Mouse (Mus musculus): ENCODE data around the gene Kcnma1. TPM values are rescaled to one million over a fixed set of nuclear protein-coding genes. Genes with fewer than 3 reads are reported as not detected.

Kcnma1 gene
- polyA plus RNA-seq (2015; fragmentation: Nextera tagmentation; extraction: Ambion mirVana): 5.2 and 6.0 TPM in 2 replicates

DNA sequence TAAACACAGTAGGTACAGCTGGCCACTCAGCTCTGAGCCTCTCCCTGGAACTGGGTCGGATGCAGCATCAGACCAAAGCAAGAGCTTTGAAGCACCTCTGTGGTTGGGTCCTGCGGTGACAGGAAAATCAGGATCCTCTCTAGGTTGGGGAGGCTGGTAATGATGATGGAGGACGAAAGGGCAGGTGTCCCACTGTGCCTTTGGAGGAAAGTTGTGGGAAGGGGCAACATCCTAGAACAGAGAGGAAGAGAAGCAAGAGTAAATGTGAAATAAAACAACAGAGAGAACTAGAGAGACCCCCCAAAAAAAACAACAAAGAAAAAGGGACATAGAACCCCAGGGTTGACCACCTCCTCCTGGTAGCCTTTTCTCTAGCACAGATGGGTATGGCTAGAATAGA, at the start of gene Kcnma1:
Gene Kcnma1, minus strand, starts transcription at position 101 of the 400 bp plus-strand sequence.
- Histone ChIP-seq H3K4me1 (no peaks in the 10 kb centered on the region), H3K9ac (no peak within 1 kb of the TSS), H3K27me3 (peaks cover 48% of the 10 kb centered on the region), H3K4me2 (replicated peaks) (no peak within 1 kb of the TSS), H3K4me3 (no peak within 1 kb of the TSS), H3K9me3 (no peaks in the 10 kb centered on the region), H3K36me3 (no peaks in the 10 kb centered on the region), H3K27ac (no peak within 1 kb of the TSS)
- no peak for ATAC-seq (ENCODE audit: low FRiP score, low read depth)
- 52% methylated on average over 3 of the region's 3 CpGs for WGBS

DNA sequence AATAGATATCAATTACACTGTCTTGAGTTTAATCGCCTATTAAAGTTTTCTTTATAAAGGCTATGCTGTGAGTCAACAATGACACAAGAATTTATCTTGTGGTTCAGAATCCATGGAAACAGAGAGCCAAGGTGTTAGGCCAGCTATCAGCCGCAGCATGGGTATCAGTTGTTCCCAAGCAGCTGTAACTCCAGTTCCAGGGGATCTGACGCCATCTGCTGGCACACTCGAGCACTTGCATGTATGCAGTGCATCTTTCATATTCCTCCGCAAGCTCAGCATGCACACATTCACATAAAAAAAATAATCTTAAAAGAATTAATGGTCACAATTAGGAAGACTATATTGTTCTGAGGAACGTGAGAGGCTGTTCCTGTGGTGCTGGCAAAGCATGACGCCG, 45.5 kb upstream of the Kcnma1 start:
- Histone ChIP-seq H3K27me3 (peaks cover 2% of the 10 kb centered on the region; the same call in 1 of the 2 replicates), H3K36me3 (no peaks in the 10 kb centered on the region), H3K9me3 (no peaks in the 10 kb centered on the region), H3K4me2 (replicated peaks) (no peak overlapping the region), H3K4me3 (no peak overlapping the region), H3K4me1 (peaks cover 16% of the 10 kb centered on the region), H3K27ac (no peak overlapping the region), H3K9ac (no peak overlapping the region)
- no peak for ATAC-seq (ENCODE audit: low FRiP score, low read depth)
- 37% methylated on average over 8 of the region's 8 CpGs for WGBS

DNA sequence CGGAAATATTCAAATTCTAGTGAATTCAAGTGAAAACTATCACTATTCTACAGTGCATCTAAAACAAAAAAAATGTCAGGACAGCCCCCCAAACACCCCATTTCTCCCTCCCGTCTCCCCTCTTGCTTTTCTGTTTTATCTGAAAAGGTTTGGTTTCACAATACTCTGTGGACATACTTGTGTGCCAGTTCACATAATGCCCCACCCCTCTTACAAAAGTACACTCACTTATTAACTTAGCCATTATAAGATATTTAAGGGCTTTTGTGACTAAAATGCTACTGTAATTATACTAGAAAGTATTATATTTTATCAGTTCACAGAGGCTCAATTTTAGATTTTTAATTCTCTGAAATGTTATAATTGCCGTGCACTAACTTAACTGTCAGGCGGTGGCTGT, 45.0 kb upstream of the Kcnma1 start:
- H3K27me3 ChIP-seq: peaks cover 2% of the 10 kb centered on the region; the same call in 1 of the 2 replicates
- 83% methylated on average over 4 of the region's 4 CpGs for WGBS
- H3K27ac ChIP-seq: no peak overlapping the region

DNA sequence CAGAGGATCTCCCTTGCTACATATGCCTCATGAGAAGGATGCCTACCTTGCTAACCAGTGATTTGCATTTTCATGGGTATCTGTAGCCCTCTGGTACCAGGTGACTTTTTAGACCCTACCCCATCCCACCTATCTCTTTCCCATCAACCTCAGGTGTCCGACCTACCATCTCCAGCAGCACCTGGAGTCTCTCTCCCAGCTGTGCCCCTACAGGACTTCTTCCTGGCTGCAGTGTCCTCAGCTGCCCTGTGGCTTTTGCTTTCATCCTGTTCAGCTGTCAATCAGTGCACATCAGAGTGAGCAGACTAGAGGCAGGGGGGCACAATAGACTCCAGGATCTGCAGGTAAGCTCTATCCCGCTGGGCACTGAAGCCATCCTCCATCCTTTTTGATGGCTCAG, 37.5 kb upstream of the Kcnma1 start:
- ATAC-seq (ENCODE audit: low FRiP score, low read depth): no peak
- Histone ChIP-seq H3K9ac (no peak overlapping the region), H3K9me3 (no peaks in the 10 kb centered on the region), H3K27ac (no peak overlapping the region), H3K4me2 (replicated peaks) (no peak overlapping the region), H3K4me1 (no peaks in the 10 kb centered on the region), H3K36me3 (no peaks in the 10 kb centered on the region), H3K4me3 (no peak overlapping the region), H3K27me3 (peaks cover 5% of the 10 kb centered on the region; the same call in 1 of the 2 replicates)
- WGBS: 76% methylated on average over 2 of the region's 2 CpGs

More for the DNA sequence above, 45.0 kb upstream of the Kcnma1 start:
- Histone ChIP-seq H3K4me1 (peaks cover 16% of the 10 kb centered on the region), H3K9ac (no peak overlapping the region), H3K36me3 (no peaks in the 10 kb centered on the region), H3K9me3 (no peaks in the 10 kb centered on the region), H3K4me2 (replicated peaks) (no peak overlapping the region), H3K4me3 (no peak overlapping the region)
- ATAC-seq (ENCODE audit: low FRiP score, low read depth): no peak

DNA sequence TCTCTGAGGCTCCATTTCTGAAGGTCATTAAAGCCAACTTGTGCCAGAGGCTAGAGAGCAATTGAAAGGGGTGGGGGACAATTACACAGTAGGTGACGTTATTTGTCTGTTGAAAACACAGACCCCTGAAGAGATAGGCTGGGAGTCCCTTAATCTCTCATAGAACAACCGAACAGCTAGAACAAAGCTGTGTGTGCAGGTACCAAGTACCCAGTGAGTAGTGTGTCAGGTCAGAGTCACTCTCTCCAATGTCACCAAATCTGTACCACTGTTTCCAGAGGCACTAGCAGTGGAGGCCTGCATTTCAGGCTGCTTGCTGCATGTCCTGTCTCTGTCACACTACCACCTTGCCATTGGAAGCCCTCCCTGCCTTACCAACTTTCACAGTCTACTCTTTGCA, 22.3 kb upstream of the Kcnma1 start:
- ATAC-seq (ENCODE audit: low FRiP score, low read depth): no peak
- peaks cover 29% of the 10 kb centered on the region for H3K27me3 ChIP-seq

DNA sequence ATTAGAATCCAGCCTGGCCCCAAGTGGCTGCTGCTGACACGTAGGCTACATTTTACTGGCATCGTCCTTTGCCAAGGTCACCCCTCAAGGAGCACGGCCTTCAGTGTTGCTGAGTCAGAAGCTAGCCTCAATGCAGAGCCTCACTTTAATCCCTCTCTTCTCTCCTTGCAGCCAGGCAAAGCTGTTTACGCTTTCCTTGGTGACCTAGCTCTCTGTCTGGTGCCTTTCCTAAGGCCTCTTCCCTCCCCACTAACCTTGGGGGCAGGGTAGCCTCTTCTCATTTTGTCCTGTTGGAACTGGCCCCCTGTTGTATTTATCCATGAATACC, 21.9 kb upstream of the Kcnma1 start:
- Histone ChIP-seq H3K4me2 (replicated peaks) (no peak overlapping the region), H3K4me1 (no peaks in the 10 kb centered on the region), H3K27me3 (peaks cover 29% of the 10 kb centered on the region), H3K27ac (no peak overlapping the region), H3K9ac (no peak overlapping the region), H3K4me3 (no peak overlapping the region), H3K36me3 (no peaks in the 10 kb centered on the region), H3K9me3 (no peaks in the 10 kb centered on the region)
- WGBS: 31% methylated on average over 4 of the region's 4 CpGs
- no peak for ATAC-seq (ENCODE audit: low FRiP score, low read depth)

More for the DNA sequence above, 22.3 kb upstream of the Kcnma1 start:
- no peak overlapping the region for H3K4me3 ChIP-seq
- H3K27ac ChIP-seq: no peak overlapping the region
- no peaks in the 10 kb centered on the region for H3K4me1 ChIP-seq
- no peaks in the 10 kb centered on the region for H3K9me3 ChIP-seq
- H3K4me2 ChIP-seq (replicated peaks): no peak overlapping the region
- H3K36me3 ChIP-seq: no peaks in the 10 kb centered on the region
- no peak overlapping the region for H3K9ac ChIP-seq
- 64% methylated on average over 2 of the region's 2 CpGs for WGBS

DNA sequence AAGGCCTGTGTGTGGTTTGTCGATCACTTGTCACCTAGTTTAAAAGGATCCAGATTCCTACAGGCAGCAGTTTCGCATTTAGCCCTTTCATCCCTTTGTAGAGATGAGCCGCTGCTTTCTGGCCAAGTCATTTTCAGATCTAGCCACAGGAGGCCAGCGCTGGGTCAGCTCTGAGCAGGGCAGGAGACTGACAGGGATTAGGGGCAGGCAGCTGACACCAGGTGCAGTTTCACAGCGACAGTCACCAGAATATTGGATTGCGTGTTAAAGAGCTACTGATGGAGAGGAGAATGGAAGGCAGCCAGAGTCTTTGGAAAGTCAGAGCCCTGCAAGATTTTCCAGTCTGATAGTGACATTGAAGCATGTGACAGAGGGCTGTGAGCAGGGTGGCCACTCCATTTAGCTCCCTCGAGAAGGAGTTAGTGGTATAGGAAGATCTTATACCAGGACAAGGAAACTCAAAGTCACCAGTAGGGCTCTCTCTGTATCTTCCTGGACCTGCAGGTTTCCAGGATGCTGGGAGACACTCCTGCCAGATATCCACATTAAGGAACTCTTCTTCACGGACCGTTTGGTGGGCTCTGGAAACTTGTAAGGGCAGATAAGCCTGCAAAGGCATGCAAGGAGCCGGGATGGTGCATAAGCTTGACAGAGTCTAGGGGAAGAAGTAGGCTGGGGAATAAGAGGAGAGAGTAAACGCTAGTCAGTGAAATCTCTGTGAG, 21.4 kb upstream of the Kcnma1 start:
- 25% methylated on average over 11 of the region's 11 CpGs for WGBS
- no peak for ATAC-seq (ENCODE audit: low FRiP score, low read depth)
- H3K27ac ChIP-seq: no peak overlapping the region
- H3K4me1 ChIP-seq: no peaks in the 10 kb centered on the region
- H3K4me3 ChIP-seq: no peak overlapping the region
- no peaks in the 10 kb centered on the region for H3K9me3 ChIP-seq
- H3K27me3 ChIP-seq: peaks cover 29% of the 10 kb centered on the region
- H3K9ac ChIP-seq: no peak overlapping the region
- no peaks in the 10 kb centered on the region for H3K36me3 ChIP-seq
- H3K4me2 ChIP-seq (replicated peaks): no peak overlapping the region

DNA sequence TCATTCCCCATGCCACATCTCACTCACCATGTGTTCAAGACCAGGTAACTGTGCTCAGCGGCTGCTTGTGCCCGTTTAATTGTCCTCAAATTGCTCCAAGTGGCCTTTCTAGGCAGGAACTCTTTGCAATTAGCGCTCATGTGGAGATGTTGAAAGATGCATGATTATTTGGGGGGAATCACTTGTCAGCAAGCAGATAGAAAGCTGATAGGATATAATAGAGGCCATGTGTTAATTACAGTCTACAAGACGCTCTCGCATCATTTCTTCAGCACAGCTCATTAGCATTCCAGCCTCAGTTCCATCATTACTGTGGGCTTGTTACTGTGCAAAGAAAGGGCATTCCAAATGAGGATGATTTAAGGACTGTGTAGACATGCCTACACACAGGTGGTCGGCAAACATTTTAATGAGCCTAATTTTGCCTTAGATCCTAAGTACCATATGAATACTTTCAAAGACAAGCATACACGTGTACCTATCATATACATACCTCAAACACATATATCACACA, 18.6 kb upstream of the Kcnma1 start:
- Histone ChIP-seq H3K4me3 (no peak overlapping the region), H3K4me1 (no peaks in the 10 kb centered on the region), H3K27ac (no peak overlapping the region), H3K27me3 (peaks cover 29% of the 10 kb centered on the region), H3K4me2 (replicated peaks) (no peak overlapping the region), H3K9me3 (peaks cover 3% of the 10 kb centered on the region; the same call in 1 of the 2 replicates), H3K36me3 (no peaks in the 10 kb centered on the region), H3K9ac (no peak overlapping the region)
- ATAC-seq (ENCODE audit: low FRiP score, low read depth): no peak
- 67% methylated on average over 7 of the region's 7 CpGs for WGBS

DNA sequence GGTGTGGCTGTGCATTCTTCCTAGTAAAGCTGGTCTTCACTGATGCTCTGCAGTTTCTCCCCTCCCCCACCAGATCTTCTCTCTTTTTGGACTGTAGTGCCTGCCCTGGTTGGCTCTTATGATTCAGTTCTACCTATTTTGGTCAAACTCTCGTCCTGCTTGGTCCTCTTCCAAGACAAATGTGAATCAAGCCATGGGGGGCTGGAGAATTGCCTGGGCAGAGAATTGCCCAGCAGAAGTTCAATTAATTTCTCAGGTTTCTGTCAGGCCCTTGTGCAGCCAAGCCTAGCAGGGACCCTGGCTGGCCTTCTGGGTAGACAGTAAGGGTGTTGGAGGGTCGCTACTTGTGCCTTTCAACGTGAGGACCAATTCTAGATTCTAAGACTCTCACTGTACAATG, 17.9 kb upstream of the Kcnma1 start:
- no peak overlapping the region for H3K9ac ChIP-seq
- WGBS: 75% methylated on average over 3 of the region's 3 CpGs
- no peaks in the 10 kb centered on the region for H3K4me1 ChIP-seq
- peaks cover 29% of the 10 kb centered on the region for H3K27me3 ChIP-seq
- no peak overlapping the region for H3K4me2 ChIP-seq (replicated peaks)
- H3K9me3 ChIP-seq: peaks cover 6% of the 10 kb centered on the region; the same call in 1 of the 2 replicates
- no peaks in the 10 kb centered on the region for H3K36me3 ChIP-seq
- no peak overlapping the region for H3K27ac ChIP-seq
- no peak overlapping the region for H3K4me3 ChIP-seq
- ATAC-seq (ENCODE audit: low FRiP score, low read depth): no peak

DNA sequence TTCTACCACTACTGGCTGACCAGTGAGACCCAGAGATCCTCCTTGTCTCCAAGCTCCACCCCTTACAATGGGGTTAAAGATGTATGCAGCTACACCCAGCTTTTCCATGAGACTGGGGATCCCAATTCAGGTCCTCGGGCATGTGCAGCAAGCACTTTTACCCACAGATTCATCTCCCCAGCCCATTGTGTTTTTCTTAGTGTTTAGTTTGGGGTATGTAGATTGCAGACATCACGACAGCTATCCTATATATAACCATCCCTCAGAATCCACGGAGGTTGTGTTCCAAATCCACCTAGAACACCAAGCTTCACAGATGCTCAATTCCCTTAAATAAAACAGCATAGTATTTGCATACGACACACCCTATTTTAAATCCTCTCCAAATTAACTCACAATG, 6.4 kb upstream of the Kcnma1 start:
- Histone ChIP-seq H3K27me3 (peaks cover 18% of the 10 kb centered on the region; the same call in 1 of the 2 replicates), H3K4me3 (no peak overlapping the region), H3K27ac (no peak overlapping the region), H3K9me3 (no peaks in the 10 kb centered on the region), H3K4me1 (no peaks in the 10 kb centered on the region), H3K9ac (no peak overlapping the region), H3K4me2 (replicated peaks) (no peak overlapping the region), H3K36me3 (no peaks in the 10 kb centered on the region)
- WGBS: 81% methylated on average over 4 of the region's 4 CpGs
- no peak for ATAC-seq (ENCODE audit: low FRiP score, low read depth)

DNA sequence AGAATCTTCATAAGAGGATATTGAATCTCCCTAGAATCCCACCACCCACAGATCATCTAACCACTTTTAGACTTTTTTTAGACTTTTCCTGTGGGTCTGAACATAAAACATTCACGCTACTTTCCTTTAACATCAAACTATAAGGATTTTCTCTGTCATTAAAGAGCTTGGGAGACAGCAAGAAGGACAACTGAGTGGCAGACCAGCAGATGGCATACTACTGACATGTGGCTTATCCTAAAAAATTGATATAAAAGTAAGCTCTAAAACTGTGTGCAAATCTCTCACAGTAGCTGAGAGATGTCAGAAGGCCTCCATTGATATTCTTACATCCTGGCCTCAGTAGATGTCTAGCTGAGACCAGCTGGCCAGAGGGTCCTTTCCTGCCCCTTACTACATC, 4.3 kb downstream of the Kcnma1 start:
- WGBS: 67% methylated on average over 1 of the region's 1 CpGs
- Histone ChIP-seq H3K4me2 (replicated peaks) (no peak overlapping the region), H3K4me3 (no peak overlapping the region), H3K36me3 (no peaks in the 10 kb centered on the region), H3K4me1 (peaks cover 9% of the 10 kb centered on the region), H3K27me3 (peaks cover 85% of the 10 kb centered on the region), H3K27ac (no peak overlapping the region), H3K9me3 (no peaks in the 10 kb centered on the region), H3K9ac (no peak overlapping the region)
- no peak for ATAC-seq (ENCODE audit: low FRiP score, low read depth)

DNA sequence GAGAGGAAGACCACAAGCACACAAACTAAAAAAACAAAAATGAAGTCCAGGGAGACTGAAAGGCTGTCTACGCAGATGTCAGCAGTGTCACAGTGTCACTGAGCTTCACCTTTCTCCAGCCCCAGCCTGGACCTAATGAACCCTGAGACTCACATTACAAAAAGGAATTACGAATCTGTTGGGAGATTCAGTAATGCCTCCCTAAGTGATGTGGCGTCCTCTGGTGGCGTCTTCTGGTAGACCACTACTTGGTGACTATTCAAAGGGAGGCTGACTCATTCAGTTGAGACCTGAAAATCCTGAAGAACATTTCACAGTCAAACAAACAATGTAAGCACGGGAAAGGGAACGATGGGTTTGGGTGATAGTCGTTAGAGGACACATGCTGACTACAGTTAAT, 6.0 kb downstream of the Kcnma1 start:
- H3K4me2 ChIP-seq (replicated peaks): no peak overlapping the region
- H3K27ac ChIP-seq: no peak overlapping the region
- no peaks in the 10 kb centered on the region for H3K9me3 ChIP-seq
- no peak overlapping the region for H3K4me3 ChIP-seq
- peaks cover 86% of the 10 kb centered on the region for H3K27me3 ChIP-seq
- H3K9ac ChIP-seq: no peak overlapping the region
- no peaks in the 10 kb centered on the region for H3K36me3 ChIP-seq
- H3K4me1 ChIP-seq: peaks cover 12% of the 10 kb centered on the region
- 8% methylated on average over 7 of the region's 7 CpGs for WGBS
- no peak for ATAC-seq (ENCODE audit: low FRiP score, low read depth)

DNA sequence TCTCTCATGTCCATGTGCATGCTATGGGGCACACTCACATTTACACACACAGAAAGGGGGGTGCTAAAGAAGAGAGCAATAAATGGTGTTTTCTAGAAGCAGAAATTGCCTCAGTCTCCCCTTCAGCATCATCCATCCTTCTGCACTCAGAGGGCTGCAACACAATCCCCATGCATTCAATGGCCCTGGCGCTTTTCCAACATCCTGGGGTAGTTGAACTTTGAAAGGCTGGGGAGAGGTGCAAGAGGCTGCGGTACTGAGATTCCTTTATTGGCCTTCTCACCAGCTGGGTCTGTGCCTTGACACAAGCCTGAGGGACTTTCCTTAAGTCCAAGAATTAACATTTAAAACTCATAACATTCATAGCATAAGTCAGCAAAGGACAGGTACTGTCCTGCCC, 8.0 kb downstream of the Kcnma1 start:
- ATAC-seq (ENCODE audit: low FRiP score, low read depth): no peak
- H3K27me3 ChIP-seq: peaks cover 94% of the 10 kb centered on the region
- H3K9me3 ChIP-seq: no peaks in the 10 kb centered on the region
- peaks cover 15% of the 10 kb centered on the region for H3K4me1 ChIP-seq
- H3K4me2 ChIP-seq (replicated peaks): no peak overlapping the region
- whole genome bisulfite sequencing: 51% methylated on average over 2 of the region's 2 CpGs
- no peak overlapping the region for H3K9ac ChIP-seq
- no peak overlapping the region for H3K4me3 ChIP-seq
- H3K27ac ChIP-seq: no peak overlapping the region
- H3K36me3 ChIP-seq: no peaks in the 10 kb centered on the region
